Mouse (Mus musculus): ENCODE data around the gene 2210016F16Rik.
A peak's percentile ranks its signal among the peaks of the same experiment; 100 is the strongest.
"Not testable (repeated sequence)": the region's sequence is repeated elsewhere in the genome, so short reads cannot be mapped to it uniquely, and the experiment has no call there.

2210016F16Rik gene

DNA sequence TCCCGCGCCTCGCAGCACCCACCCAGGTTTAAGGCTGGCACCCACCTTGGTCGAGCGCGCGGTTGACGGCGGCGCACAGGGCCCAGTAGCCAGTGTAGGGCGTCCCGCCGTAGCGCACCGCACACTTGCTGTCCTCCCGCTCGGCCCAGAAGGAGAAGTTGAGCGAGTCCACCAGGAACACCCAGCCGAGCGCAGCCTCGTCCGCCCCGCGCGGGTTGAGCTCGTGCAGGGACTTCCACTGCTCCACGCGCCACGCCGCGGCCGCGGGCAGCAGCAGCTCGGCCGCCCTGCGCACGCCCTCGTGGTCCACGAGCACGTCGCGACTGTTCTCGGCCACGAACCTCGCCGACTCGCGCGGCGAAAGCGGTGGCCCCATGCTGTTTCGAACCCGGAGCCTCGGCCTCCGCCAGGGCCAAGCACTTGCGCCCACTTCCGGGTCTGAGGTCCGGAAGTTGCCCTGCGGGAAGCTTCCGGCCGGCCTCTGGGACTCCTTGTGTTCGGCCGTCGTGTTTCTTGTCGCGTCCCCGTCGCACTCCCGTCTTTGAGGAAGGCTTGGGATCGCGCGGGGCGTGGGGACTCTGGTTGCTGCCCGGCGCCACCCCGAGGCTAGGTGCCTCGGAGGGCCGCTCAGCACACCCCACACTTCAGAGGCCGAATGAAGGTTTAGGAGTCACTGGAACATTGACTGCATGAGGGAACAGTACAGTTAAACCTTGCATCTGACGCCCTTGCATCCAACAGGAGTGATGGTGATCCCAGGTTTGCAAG lies at the start of gene 2210016F16Rik:
Gene 2210016F16Rik (minus strand): TSS at position 447 of the 768 bp plus-strand sequence.
- peak; percentile 69 for DNase-seq

DNA sequence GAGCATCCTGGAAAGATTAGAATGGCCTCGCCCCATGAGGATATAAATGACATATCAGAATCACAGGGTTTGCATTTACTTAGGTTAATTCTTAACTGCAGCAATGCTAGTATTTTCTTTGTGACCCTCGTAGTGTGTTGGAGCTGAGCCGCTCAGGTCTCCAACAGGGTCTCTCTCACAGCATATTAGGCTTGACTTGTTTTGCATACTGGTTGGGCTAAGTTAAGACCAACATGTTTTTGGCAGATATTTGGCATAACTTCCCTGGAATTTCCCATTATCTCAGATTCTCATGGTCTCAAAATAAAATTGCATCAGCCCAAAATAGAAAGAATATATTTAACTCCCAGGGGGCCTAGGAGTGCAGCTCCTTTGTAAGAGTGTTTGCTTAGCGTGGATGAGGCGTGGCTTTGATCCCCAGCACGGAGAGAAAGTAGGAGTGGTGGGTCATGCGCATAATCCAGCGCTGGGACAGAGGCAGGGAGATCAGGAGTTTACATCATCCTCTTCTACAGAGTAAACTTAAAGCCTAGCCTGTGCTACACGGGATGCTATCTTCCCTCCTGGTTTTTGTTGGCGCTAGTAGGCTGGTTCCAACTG lies 38.1 kb upstream of the 2210016F16Rik start:
- no peak for DNase-seq

DNA sequence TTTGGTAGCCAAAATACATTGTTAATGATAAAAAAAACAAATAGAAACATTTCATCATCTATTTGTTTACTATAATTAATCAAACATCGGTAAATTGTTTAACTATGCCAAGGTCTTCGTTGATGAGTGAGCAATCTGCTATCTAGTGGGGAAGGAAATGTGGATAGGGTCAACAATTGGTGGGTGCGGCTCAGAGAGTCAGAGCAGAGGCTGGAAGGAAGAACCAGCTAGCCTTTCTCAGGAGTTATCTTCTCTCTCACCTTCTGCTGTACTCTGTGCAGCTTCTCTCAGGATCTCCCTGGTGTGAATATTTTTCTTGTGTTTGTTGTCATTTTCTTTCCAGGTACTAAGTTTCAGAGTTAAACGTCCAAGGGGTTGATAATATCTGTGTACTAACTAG lies 37.2 kb upstream of the 2210016F16Rik start:
- no peak for DNase-seq

DNA sequence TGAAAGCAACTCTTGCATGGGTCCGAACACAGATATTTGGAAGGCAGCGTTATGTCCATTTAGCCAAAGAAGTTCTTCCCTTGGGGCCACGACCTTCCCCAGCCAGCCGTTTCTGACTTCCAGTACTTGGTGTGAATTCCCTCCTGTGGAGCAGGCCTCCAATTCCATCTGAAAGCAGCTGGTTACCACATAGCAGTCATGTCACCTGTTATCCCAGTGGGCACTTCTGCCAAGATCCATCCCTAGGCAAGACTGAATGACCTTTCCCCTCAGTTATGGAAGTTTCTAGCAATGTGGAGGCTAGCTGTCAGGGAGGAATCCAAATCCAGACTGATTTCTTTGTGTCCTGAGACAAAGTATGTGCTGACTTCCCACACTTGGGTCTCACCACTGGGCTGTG lies 36.0 kb upstream of the 2210016F16Rik start:
- DNase-seq: no peak

DNA sequence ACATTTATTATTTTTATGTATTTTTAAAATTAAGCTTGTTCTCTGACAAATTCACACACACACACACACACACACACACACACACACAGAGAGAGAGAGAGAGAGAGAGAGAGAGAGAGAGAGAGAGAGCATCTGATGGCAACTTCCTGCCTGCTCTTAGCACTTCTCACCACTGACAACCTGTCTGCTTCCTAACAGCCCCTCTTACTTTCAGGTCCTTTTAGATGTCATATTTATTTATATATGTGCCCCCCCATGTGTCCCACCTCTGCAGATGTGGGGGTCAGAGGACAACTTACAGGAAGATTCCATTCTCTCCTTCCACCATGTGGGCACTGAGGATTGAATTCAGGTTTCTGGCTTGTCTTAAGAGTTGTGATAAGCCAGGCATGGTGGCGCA lies 34.2 kb upstream of the 2210016F16Rik start:
- DNase-seq: no peak

DNA sequence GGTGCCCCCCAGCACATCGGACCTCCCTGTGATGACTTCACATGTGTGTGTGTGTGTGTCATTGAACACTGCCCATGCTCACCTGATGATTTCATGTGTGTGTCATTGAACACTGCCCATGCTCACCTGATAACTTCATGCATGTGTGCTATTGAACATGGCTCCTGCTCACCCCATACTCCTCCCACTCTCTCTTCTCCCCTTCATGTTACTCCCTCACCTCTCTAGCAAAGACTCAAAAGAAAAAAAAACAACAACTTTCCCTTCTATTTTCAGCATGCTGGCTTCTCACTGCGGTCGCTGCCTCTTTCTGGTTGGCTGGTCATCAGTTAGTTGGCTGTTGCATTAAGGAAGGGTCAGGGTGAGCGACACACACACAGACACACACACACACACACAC lies 33.6 kb upstream of the 2210016F16Rik start:
- no peak for DNase-seq

DNA sequence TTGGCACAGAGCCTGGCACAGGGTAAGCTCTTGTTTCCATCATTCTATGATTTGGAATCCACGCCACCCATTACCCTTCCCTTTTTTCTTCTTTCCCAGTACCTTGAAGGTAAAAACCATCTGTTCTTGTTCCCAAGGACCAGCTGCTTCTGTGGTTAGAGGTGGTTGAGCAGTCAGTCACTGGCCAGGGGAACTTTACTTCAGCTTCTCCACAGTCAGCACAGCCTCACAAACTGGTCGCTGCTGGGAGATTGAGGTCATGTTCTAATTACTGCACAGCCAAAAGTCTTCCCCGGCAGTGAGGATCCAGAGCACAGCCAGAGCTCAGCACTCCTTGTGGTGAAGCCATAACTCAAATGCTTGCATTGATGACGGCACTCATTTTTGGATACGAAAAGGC lies 30.8 kb upstream of the 2210016F16Rik start:
- no peak for DNase-seq

DNA sequence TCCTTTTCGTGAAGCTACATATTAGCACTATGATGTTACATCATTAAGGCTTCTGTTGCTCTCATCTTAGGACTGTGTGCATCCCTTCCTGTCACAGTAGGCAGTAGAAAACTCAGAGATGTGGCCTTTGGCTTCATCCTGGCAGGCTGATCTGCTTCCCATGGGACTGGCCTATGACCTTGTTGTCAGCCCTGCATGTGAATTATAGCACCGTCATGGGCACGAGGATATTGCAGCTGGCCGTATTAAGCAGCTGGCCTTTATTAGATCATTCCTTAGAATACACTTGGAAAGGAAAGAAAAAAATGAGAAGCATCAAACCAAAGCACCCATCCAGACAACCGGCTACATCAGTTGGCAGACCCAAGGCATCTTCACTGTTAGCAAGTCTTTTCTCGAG lies 30.3 kb upstream of the 2210016F16Rik start:
- DNase-seq: no peak

DNA sequence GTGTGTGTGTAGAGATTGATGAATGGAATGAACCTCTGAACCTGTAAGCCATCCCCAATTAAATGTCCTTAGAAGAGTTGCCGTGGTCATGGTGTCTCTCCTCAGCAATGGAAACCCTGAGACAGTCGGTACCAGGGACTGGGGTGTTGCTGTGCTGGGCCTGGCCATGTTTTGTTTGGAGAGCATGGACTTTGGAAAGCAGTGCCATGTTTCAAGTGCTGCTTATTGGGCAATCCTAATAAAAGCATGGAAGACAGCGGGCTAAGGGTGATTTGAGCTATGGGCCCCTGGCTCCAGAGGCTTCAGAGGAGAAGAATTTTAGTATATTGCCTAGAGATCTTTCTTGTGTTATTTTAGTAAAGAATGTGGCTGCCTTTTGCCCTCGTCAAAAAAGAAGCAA lies 26.0 kb upstream of the 2210016F16Rik start:
- no peak for DNase-seq

DNA sequence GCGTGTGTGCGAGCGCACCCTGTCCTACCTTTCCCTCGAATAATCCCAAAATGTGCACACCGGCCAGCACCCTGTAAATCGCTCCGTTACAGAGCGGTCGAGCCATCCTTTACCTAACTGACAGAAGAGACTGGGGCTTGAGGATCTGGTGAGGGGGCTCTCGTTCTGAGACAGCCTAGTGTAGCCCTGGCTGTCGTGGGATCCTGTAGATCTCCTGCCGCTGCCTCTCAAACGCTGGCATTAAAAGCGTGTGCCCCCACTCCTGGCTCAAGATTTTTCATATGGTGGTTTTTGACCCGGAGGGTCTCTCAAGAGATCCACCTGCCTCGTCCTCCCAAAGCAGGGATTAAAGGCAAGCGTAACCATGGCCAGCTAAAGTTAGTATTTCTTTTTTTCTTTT lies 18.2 kb upstream of the 2210016F16Rik start, which contains the start of gene Hnrnpk:
Gene Hnrnpk (minus strand): TSS at position 101 of the 400 bp plus-strand sequence.
- DNase-seq: not testable (repeated sequence)

DNA sequence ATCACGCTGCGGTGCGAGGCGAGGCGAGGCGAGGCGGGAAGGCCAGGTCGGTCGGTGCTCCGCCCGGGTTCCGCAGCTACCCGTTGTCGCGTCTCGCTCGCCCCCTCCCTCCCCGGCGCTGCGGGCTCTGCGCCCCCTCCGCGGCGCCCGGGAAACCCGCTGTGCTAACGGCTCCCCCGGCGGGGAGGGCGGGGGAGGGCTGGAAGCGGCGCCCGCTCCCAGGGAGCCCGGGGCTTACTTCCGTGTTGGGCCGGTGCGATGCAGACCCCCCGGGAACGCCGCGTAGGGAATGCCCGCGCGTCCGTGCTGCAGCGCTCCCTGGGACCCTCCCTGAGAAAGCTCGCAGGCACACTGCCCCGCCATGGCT lies 17.7 kb upstream of the 2210016F16Rik start:
- DNase-seq: peak; percentile 89

DNA sequence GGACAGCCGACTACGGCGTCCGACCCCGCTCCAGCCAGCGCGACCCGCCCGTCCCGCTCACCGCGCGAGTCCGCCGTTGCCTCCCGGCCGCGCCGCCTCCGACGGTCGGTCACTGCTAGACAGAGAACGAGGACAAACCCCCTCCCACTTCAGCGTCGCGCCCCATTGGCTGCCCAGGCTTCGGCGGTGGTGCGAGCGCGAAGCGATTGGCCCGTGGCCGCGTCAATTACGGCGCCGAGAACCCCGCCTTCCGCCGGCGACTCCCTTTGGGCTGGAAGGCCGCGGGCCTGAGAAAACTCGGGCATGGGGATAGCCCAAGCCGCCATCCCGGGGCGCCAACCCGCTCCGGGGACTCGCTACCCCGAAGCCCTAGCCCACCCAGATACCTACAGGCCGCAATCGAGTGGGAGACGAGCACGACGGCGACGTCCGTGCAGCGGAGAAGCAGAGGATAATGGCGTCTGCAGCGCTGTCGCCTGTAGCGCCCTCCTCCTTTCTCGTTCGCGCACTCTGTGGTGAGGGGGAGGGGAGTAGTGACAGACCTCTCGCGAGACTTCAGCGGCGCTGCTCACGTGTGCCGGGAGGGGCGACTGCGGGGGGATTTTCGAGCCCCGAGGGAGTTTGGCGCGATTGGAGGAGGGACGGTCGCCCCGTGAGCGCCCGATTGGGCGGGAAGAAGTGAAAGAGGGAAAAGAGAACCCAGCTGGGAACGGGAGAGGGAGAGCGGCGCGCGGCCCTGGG lies 17.1 kb upstream of the 2210016F16Rik start, which contains the start of gene Rmi1:
Gene Rmi1 (plus strand): TSS at position 246 of the 741 bp plus-strand sequence.
- DNase-seq: peak; percentile 99

DNA sequence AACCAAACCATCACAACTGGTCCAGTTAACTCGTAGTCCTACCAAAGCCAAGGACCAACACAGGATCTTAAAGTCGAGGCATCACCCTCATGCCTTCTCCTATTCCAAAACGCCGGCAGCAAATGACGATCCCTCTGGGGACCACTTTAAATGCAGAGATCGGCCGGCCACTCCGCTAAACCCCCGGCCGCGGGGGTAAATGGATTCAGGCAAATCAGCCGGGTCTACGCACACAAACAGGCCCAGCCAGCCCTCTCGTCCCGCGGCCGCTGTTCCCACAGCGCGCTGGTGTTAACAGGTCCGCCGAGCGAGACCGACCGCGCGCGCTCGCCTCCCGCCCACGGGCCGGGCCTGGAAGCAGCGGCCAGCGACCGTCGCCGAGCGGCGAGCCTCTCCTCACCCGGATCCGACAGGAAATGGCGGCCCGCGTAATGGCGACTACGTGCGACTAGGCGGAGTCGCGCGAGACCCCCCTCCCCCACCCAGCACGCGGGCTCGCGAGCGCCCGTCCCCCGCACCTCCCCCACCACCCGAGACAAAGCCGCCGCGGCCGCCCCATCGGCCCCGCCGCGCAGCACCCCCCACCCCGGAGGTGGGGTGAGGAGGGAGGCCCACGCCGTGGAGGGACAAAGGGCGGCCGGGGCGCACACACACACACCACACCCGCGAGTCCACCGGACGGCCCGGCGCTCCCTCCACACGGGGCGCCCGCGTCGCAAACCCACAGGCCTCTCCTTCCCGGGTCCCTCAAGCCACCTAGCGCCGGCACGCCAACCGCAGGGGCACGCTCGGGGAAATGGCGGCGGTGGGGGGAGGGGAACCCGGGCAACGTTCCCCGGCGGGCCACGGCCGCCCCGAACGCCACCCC lies 16.3 kb upstream of the 2210016F16Rik start:
- DNase-seq: peak; percentile 74

DNA sequence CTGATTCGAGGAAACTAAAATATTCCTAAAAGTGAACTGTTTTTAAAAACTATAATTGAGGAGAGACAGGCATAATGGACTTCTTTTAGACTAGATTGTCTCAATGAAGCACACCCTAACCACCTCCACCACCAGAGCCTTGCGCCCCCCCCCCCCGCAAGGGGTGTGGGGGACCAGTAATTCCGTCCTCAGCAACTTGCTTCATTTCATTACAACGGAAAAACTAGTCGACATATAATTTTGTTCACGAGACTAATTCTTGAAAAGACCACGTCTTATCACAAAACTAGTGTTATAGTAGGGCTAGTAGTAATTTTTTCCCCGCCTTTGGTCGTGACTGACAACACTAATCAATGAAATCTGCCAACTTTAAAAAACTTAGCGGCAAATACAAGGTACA lies 15.6 kb upstream of the 2210016F16Rik start:
- DNase-seq: no peak

DNA sequence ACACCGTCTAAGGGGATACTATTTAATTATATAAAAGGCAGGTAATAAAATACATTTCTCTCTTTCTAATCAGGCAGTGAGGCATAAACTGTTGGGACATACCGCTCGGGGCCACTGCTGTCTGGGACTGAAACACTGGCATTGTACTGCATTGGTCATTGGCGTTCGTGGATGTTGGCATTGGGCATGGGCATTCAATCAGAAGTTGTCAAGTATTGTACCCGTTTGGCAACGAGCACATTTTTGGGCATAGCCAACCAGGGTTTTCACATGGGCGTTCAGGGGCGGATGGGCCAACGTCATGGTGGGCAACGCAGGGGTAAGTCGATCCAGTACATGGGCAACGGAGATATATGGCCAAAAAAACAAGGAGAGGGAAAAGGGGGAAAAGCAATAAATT lies 12.6 kb upstream of the 2210016F16Rik start:
- no peak for DNase-seq

DNA sequence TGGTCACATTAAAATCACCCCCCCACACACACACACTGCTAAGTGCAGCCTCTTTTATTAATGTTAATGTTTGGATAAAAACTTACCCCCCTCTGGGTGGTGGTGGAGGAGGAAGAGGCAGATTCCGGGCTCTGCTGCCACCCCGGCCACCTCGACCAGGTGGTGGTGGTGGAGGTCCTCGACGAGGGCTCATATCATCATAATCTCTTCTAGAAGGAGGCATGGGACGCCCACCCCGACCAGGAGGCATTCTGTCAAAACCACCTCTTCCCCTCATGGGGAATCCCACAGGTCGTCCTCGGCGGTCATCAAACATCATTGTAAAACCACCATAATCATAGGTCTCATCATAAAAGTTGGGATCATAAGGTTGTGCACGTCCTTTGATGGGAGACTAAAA lies 9.4 kb upstream of the 2210016F16Rik start:
- not testable (repeated sequence) for DNase-seq

DNA sequence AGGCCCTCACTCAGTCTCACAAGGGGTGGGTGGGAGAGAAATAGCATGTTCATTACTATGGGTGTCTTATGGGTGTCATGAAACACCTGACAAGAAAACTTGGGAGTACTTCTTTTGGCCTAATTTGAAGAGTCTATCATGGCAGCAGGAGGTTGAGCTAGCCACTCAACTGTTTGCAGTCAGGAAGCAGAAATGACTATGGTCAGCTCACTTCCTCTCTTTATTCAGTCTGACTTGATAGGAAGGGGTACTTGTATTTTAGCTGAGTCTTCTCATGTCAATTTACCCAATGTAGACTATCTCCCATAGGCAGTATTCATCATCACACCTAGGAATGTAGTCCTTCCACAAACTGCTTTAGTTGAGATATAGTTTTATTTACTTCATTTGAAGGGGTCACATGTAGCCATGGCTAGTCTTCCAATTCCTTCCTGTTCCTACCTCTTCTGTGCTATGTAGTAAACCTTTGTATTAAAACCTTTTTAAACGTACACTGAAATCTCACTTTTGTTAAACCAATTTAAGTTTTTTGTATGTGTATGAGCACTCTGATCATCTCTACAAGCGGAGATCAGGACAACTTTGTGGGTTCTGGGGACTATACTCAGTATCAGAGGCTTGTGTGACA lies 4.4 kb upstream of the 2210016F16Rik start:
- DNase-seq: no peak

DNA sequence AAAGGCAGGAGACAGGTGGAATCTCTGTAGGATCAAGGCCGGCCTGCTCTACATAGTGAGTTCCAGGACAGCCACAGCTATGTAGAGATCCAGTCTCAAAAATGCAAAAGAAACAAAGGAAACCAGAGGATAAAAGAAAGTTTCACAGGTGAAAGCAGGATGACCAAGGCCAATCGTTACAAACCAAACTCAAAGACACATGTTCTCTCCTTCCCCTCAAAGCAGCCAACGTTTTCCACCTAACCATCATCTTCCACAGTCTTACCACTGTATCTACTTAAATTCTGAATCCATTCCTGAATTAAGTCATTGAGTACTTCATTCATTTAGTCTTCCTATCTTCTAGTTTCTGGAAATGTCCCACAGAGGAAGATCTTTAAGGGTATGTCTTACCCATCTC lies 3.4 kb upstream of the 2210016F16Rik start:
- DNase-seq: no peak

DNA sequence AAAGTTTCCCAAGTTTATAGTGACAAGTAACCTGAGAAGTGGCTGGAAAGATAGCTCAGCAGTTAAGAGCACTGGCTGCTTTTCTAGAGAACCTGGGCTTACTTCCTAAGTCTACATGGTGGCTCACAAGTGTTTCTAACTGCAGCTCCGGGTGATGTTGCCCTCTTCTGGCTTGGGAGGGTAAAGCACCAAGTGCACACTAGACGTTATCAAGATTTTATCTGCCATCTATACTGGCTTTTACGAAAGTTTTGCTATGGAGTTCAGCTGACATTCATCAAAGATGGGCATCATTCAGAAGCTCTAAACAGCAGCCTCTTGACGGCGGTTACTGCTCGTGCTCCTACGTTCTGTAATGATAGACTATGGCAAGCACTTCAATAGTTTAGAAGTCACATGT lies 2.9 kb upstream of the 2210016F16Rik start:
- DNase-seq: peak; percentile 86

DNA sequence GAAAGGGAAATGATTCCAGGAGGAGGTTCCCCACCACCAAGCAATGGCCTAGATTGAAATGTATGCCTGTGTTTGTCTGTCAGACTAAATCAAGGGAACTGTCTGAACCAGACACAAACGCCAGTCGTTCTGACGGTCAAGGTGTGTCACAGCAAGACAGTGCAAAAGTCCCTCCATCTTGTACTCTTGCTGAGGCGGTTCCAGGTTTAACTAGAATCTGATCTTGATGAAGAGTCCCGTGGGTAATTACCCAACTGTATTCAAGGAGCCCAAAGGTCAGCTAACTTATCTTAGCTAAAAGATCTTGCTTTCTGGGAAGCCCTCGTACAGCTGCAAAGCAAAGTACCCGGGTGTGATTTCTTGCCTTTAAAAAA lies 509 bp upstream of the 2210016F16Rik start:
- no peak for DNase-seq

DNA sequence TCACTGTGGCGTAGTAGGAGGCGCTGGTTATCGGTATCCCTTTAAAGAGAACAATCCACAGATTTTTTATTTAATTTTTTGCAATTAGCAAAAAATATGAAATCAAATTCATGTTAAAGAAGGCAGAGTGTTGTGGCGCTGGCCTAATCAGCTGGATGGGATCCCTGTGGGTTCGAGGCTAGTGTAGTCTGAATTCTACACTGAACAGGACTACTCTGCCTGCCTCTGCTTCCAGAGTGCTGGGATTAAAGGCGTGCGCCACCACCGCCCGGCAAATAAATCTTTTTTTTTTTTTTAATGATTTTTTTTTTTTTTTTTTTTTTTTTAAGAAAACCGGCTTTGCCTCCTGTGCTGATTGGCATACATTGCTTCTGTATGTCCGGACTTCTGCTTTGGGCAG lies 654 bp downstream of the 2210016F16Rik start:
- DNase-seq: no peak

DNA sequence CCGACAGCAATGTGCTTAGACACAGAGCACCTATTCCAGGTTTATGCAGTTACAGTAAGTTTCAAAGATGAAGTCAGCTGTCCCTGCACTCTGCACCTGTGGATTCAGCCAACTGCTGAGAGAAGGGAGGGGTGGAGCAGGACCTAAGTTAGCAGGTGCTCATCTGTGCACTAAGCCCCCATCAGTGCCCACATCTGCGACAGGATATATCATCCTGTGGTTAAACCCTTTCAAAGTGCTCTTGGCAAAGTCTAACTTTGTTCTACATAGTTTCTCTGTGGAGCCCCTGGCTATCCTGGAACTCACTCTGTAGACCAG lies 11.9 kb downstream of the 2210016F16Rik start:
- peak; percentile 51 for DNase-seq

Measured in thymus, postnatal 25 days (tissue).